11 mouse cellular contexts compared by ENCODE assay signal in genomic region chr11:105366051-105366450, GRCm38 (mm10).
DNase-seq lines count a peak whose midpoint lies in the region; ATAC-seq lines count a peak whose summit lies in the region.
"Had no signal": no experiment of that assay in that cellular context is flagged by ENCODE, and none has a peak within 500 bp of the region (broad histone marks: within the 10 kb centered on the region; RNA-seq: fewer than 3 reads in every experiment).

No protein-coding gene starts in this region.

- 88% methylated on average over 4 of the region's 4 CpGs for WGBS in limb, embryonic 12.5 days
- WGBS in limb, embryonic 10.5 days, result 86% methylated on average over 4 of the region's 4 CpGs
- 65% methylated on average over 4 of the region's 4 CpGs for WGBS in intestine, embryonic 15.5 days

- H3K27me3 ChIP-seq in limb, embryonic 12.5 days, result peaks cover 8% of the 10 kb centered on the region; the same call in 1 of the 2 replicates
- peaks cover 29% of the 10 kb centered on the region for H3K27me3 ChIP-seq in limb, embryonic 10.5 days (ENCODE audit: low read depth, poor library complexity, severe bottlenecking)
- no peaks in the 10 kb centered on the region for H3K27me3 ChIP-seq in intestine, embryonic 15.5 days (replicated peaks)
- H3K27me3 ChIP-seq: embryonic facial prominence, embryonic 13.5 days had no signal

- DNase-seq in limb, embryonic 10.5 days (ENCODE audit: low spot score), result no peak
- DNase-seq in c-Kit-positive CD71-positive TER-119-positive erythroid progenitor cells, embryonic 14.5 days (ENCODE audit: low spot score), result peak; percentile 88
- peak; percentile 56 to 58 for DNase-seq in spleen, postnatal 14 days (ENCODE audit: low spot score in 2 of 2)
- no peak for DNase-seq in natural killer cell, adult 2 months (ENCODE audit: low spot score in 2 of 2)
- no peak for DNase-seq in cerebellum, postnatal 14 days
- DNase-seq: layer of hippocampus, postnatal 36 days; lung, postnatal 14 days had no signal

- H3K9me3 ChIP-seq in limb, embryonic 12.5 days, result no peaks in the 10 kb centered on the region
- H3K9me3 ChIP-seq in limb, embryonic 10.5 days (replicated peaks), result no peaks in the 10 kb centered on the region
- no peaks in the 10 kb centered on the region for H3K9me3 ChIP-seq in intestine, embryonic 15.5 days
- H3K9me3 ChIP-seq: embryonic facial prominence, embryonic 13.5 days; neural tube, embryonic 13.5 days had no signal

- H3K4me3 ChIP-seq in limb, embryonic 12.5 days (replicated peaks), result no peak overlapping the region
- H3K4me3 ChIP-seq in limb, embryonic 10.5 days, result no peak overlapping the region
- no peak overlapping the region for H3K4me3 ChIP-seq in intestine, embryonic 15.5 days (replicated peaks)
- H3K4me3 ChIP-seq: embryonic facial prominence, embryonic 13.5 days had no signal

- no peaks in the 10 kb centered on the region for H3K36me3 ChIP-seq in limb, embryonic 12.5 days
- H3K36me3 ChIP-seq in limb, embryonic 10.5 days, result no peaks in the 10 kb centered on the region
- no peaks in the 10 kb centered on the region for H3K36me3 ChIP-seq in intestine, embryonic 15.5 days
- H3K36me3 ChIP-seq: embryonic facial prominence, embryonic 13.5 days; neural tube, embryonic 13.5 days had no signal

- no peak overlapping the region for H3K9ac ChIP-seq in limb, embryonic 12.5 days (replicated peaks)
- H3K9ac ChIP-seq in intestine, embryonic 15.5 days, result no peak overlapping the region
- H3K9ac ChIP-seq: embryonic facial prominence, embryonic 13.5 days had no signal

- H3K4me2 ChIP-seq in limb, embryonic 12.5 days, result no peak overlapping the region
- no peak overlapping the region for H3K4me2 ChIP-seq in intestine, embryonic 15.5 days (replicated peaks)
- H3K4me2 ChIP-seq: embryonic facial prominence, embryonic 13.5 days had no signal

- H3K27ac ChIP-seq in limb, embryonic 12.5 days, result 0 out of 2 replicates have a peak overlapping the region, but pooled peaks have one; percentile 31
- H3K27ac ChIP-seq in limb, embryonic 10.5 days, result no peak overlapping the region
- no peak overlapping the region for H3K27ac ChIP-seq in intestine, embryonic 15.5 days
- H3K27ac ChIP-seq: embryonic facial prominence, embryonic 13.5 days had no signal

- H3K4me1 ChIP-seq in limb, embryonic 12.5 days (replicated peaks), result peaks cover 19% of the 10 kb centered on the region
- peaks cover 31% of the 10 kb centered on the region for H3K4me1 ChIP-seq in limb, embryonic 10.5 days
- peaks cover 29% of the 10 kb centered on the region for H3K4me1 ChIP-seq in intestine, embryonic 15.5 days (replicated peaks)

- no peak for ATAC-seq in limb, embryonic 12.5 days (ENCODE audit: insufficient number of reproducible peaks, insufficient read depth, low FRiP score, low TSS enrichment, low read depth)
- peak; percentile 74; the same call in 1 of the 2 replicates for ATAC-seq in intestine, embryonic 15.5 days

Comparison
In these comparisons a context has a peak if more than half of its experiments do, and no peak if none do; other contexts are left out.
1. DNase-seq: peak in c-Kit-positive CD71-positive TER-119-positive erythroid progenitor cells, embryonic 14.5 days (single experiment) and spleen, postnatal 14 days (2 of 2); none in limb, embryonic 10.5 days (single experiment), natural killer cell, adult 2 months (0 of 2) and cerebellum, postnatal 14 days (0 of 2).